Mouse (Mus musculus) left cerebral cortex, postnatal 10 days (tissue): ENCODE data around the gene Saxo1. TPM values are rescaled to one million over a fixed set of nuclear protein-coding genes. Genes with fewer than 3 reads are reported as not detected.
A peak's percentile ranks its signal among the peaks of the same experiment; 100 is the strongest.

Experiments
- DNase-seq, 2 experiments: peaks; one replicate each; pipeline ENCODE4 v3.0.0; 2021 to 2022; ENCODE audit warnings: low spot score in 2 of 2, mixed read lengths in 1 of 2; ENCODE audit errors: extremely low spot score in 1 of 2
- intact Hi-C: fragments of 180-260 bp; cut with DNase I; formaldehyde crosslinking; loops from one replicate; pipeline ENCODE4 v1.15.1; 2025
- total RNA-seq, 2 experiments: library from RNA; stranded (reverse); gene quantifications; 2 replicates each; pipeline ENCODE4 v1.2.3; 2021

Gene Saxo1
- total RNA-seq, 2 experiments from 2014 or later = 0.45 TPM; not detected in 1

- DNase-seq = no peak
- intact Hi-C loops = no loop called here
Measured at GRCm38 (mm10) chr4:86436336-86436735, 121.8 kb downstream of the Saxo1 start.

- DNase-seq = no peak
- intact Hi-C loops = no loop called here
Measured at GRCm38 (mm10) chr4:86435631-86436030, 122.5 kb downstream of the Saxo1 start.

GRCm38 (mm10) chr4:86428091-86428745 lies 129.9 kb downstream of the Saxo1 start:
- no peak for DNase-seq
- intact Hi-C loops = no loop called here

GRCm38 (mm10) chr4:86427312-86427711 lies 130.8 kb downstream of the Saxo1 start:
- intact Hi-C loops = no loop called here
- DNase-seq = no peak

- intact Hi-C loops = no loop called here
- DNase-seq = no peak
Measured at GRCm38 (mm10) chr4:86426549-86426948, 131.6 kb downstream of the Saxo1 start.

- intact Hi-C loops = no loop called here
- DNase-seq = no peak
Measured at GRCm38 (mm10) chr4:86425581-86425980, 132.5 kb downstream of the Saxo1 start.

- intact Hi-C loops = no loop called here
- DNase-seq = no peak
Measured at GRCm38 (mm10) chr4:86422586-86422985, 135.5 kb downstream of the Saxo1 start.

GRCm38 (mm10) chr4:86416401-86417025 lies 141.6 kb downstream of the Saxo1 start:
- intact Hi-C loops = no loop called here
- DNase-seq = no peak

GRCm38 (mm10) chr4:86413388-86413787 lies 144.7 kb downstream of the Saxo1 start:
- no peak for DNase-seq
- intact Hi-C loops = no loop called here

GRCm38 (mm10) chr4:86410946-86411345 lies 147.2 kb downstream of the Saxo1 start:
- intact Hi-C loops = no loop called here

GRCm38 (mm10) chr4:86408421-86408820 lies 149.7 kb downstream of the Saxo1 start:
- intact Hi-C loops = no loop called here
- no peak for DNase-seq

More at GRCm38 (mm10) chr4:86410946-86411345, 147.2 kb downstream of the Saxo1 start:
- no peak for DNase-seq

- intact Hi-C loops = no loop called here
- no peak for DNase-seq
Measured at GRCm38 (mm10) chr4:86407200-86407527, 151.0 kb downstream of the Saxo1 start.

- intact Hi-C loops = no loop called here
- DNase-seq = peak in 1 of 2 experiments; percentile 35
Measured at GRCm38 (mm10) chr4:86406501-86407199, 151.5 kb downstream of the Saxo1 start.

GRCm38 (mm10) chr4:86401116-86401515 lies 157.0 kb downstream of the Saxo1 start:
- intact Hi-C loops = no loop called here
- DNase-seq = no peak

GRCm38 (mm10) chr4:86397470-86397869 lies 160.7 kb downstream of the Saxo1 start:
- intact Hi-C loops = no loop called here
- DNase-seq = no peak

- intact Hi-C loops = no loop called here
- DNase-seq = no peak
Measured at GRCm38 (mm10) chr4:86396672-86397288, 161.3 kb downstream of the Saxo1 start.

GRCm38 (mm10) chr4:86395636-86396035 lies 162.5 kb downstream of the Saxo1 start:
- intact Hi-C loops = no loop called here
- DNase-seq = no peak
